Mouse (Mus musculus): ENCODE data around the gene Pax5. TPM values are rescaled to one million over a fixed set of nuclear protein-coding genes. Genes with fewer than 3 reads are reported as not detected.

Gene Pax5
- polyA plus RNA-seq, 1 experiment from 2014 or later: 0.99 TPM

- TF ChIP-seq CTCF (IDR thresholded peaks at IDR 0.05; ENCODE audit: low read depth): no peak
- TF ChIP-seq EP300 (IDR thresholded peaks at IDR 0.05; ENCODE audit: low read depth): no peak
- H3K9me3 ChIP-seq (ENCODE audit: low read length): no peaks in the 10 kb centered on the region
- ATAC-seq: no peak
- H3K4me1 ChIP-seq (ENCODE audit: insufficient read depth): no peaks in the 10 kb centered on the region
- H3K4me2 ChIP-seq (ENCODE audit: low read depth, low read length): no peak overlapping the region
- H3K27ac ChIP-seq (ENCODE audit: low read depth): no peak overlapping the region
- H3K36me3 ChIP-seq (replicated peaks; ENCODE audit: insufficient read depth, low read length): no peaks in the 10 kb centered on the region
- H3K27me3 ChIP-seq (ENCODE audit: insufficient read depth, low read length): no peaks in the 10 kb centered on the region
- H3K4me3 ChIP-seq (ENCODE audit: low read depth, low read length): no peak overlapping the region
- H3K9ac ChIP-seq (replicated peaks): no peak overlapping the region
- DNase-seq: no peak
- 64% methylated on average over 8 of the region's 8 CpGs for WGBS (ENCODE audit: insufficient replicate concordance)
These were observed 221.6 kb downstream of the Pax5 start for GRCm38 (mm10) chr4:44488702-44489101.

- 57% methylated on average over 8 of the region's 8 CpGs for WGBS (ENCODE audit: insufficient replicate concordance)
- no peak overlapping the region for H3K27ac ChIP-seq (ENCODE audit: low read depth)
- H3K4me3 ChIP-seq (ENCODE audit: low read depth, low read length): no peak overlapping the region
- H3K4me1 ChIP-seq (ENCODE audit: insufficient read depth): no peaks in the 10 kb centered on the region
- no peaks in the 10 kb centered on the region for H3K9me3 ChIP-seq (ENCODE audit: low read length)
- H3K27me3 ChIP-seq (ENCODE audit: insufficient read depth, low read length): no peaks in the 10 kb centered on the region
- no peak overlapping the region for H3K9ac ChIP-seq (replicated peaks)
- TF ChIP-seq CTCF (IDR thresholded peaks at IDR 0.05; ENCODE audit: low read depth): no peak
- TF ChIP-seq EP300 (IDR thresholded peaks at IDR 0.05; ENCODE audit: low read depth): no peak
- no peak overlapping the region for H3K4me2 ChIP-seq (ENCODE audit: low read depth, low read length)
- H3K36me3 ChIP-seq (replicated peaks; ENCODE audit: insufficient read depth, low read length): no peaks in the 10 kb centered on the region
- ATAC-seq: no peak
- no peak for DNase-seq
These were observed 222.1 kb downstream of the Pax5 start for GRCm38 (mm10) chr4:44488219-44488618.

GRCm38 (mm10) chr4:44482851-44483250 is 227.4 kb downstream of the Pax5 start:
- Histone ChIP-seq H3K27ac (ENCODE audit: low read depth) (no peak overlapping the region), H3K4me1 (ENCODE audit: insufficient read depth) (no peaks in the 10 kb centered on the region), H3K36me3 (replicated peaks; ENCODE audit: insufficient read depth, low read length) (no peaks in the 10 kb centered on the region), H3K4me3 (ENCODE audit: low read depth, low read length) (no peak overlapping the region), H3K4me2 (ENCODE audit: low read depth, low read length) (no peak overlapping the region), H3K9me3 (ENCODE audit: low read length) (no peaks in the 10 kb centered on the region), H3K27me3 (ENCODE audit: insufficient read depth, low read length) (no peaks in the 10 kb centered on the region), H3K9ac (replicated peaks) (no peak overlapping the region)
- ATAC-seq: no peak
- no peak for DNase-seq
- WGBS (ENCODE audit: insufficient replicate concordance): 70% methylated on average over 9 of the region's 9 CpGs
- TF ChIP-seq CTCF (IDR thresholded peaks at IDR 0.05; ENCODE audit: low read depth): no peak
- TF ChIP-seq EP300 (IDR thresholded peaks at IDR 0.05; ENCODE audit: low read depth): no peak

GRCm38 (mm10) chr4:44479755-44480154 is 230.5 kb downstream of the Pax5 start:
- no peak overlapping the region for H3K27ac ChIP-seq (ENCODE audit: low read depth)
- no peaks in the 10 kb centered on the region for H3K27me3 ChIP-seq (ENCODE audit: insufficient read depth, low read length)
- TF ChIP-seq EP300 (IDR thresholded peaks at IDR 0.05; ENCODE audit: low read depth) (no peak), CTCF (IDR thresholded peaks at IDR 0.05; ENCODE audit: low read depth) (peak; percentile 43)
- no peak overlapping the region for H3K4me3 ChIP-seq (ENCODE audit: low read depth, low read length)
- H3K4me1 ChIP-seq (ENCODE audit: insufficient read depth): no peaks in the 10 kb centered on the region
- no peak overlapping the region for H3K4me2 ChIP-seq (ENCODE audit: low read depth, low read length)
- H3K36me3 ChIP-seq (replicated peaks; ENCODE audit: insufficient read depth, low read length): no peaks in the 10 kb centered on the region
- DNase-seq (no peak), ATAC-seq (no peak)
- WGBS (ENCODE audit: insufficient replicate concordance): 78% methylated on average over 1 of the region's 1 CpGs
- no peak overlapping the region for H3K9ac ChIP-seq (replicated peaks)
- H3K9me3 ChIP-seq (ENCODE audit: low read length): no peaks in the 10 kb centered on the region

Small RNA genes within 50 kb of the gene (microRNA-seq; reads per million reads assigned to microRNA genes)
- gene Mir5120: 2.4 reads per million

Other genes with a start within 250 kb of the Pax5 start
- 19.6 and 19.8 TPM in 2 replicates for gene Zcchc7, start 45.4 kb upstream of the Pax5 start, polyA plus RNA-seq (2015; fragmentation: Nextera tagmentation; extraction: Ambion mirVana)

Data from liver, postnatal 0 days (tissue).